Mouse (Mus musculus): ENCODE results near the gene Trp73. TPM values are rescaled to one million over a fixed set of nuclear protein-coding genes. Genes with fewer than 3 reads are reported as not detected.

Trp73 gene
- polyA plus RNA-seq, 1 experiment from 2014 or later, result 0.04 TPM

DNA sequence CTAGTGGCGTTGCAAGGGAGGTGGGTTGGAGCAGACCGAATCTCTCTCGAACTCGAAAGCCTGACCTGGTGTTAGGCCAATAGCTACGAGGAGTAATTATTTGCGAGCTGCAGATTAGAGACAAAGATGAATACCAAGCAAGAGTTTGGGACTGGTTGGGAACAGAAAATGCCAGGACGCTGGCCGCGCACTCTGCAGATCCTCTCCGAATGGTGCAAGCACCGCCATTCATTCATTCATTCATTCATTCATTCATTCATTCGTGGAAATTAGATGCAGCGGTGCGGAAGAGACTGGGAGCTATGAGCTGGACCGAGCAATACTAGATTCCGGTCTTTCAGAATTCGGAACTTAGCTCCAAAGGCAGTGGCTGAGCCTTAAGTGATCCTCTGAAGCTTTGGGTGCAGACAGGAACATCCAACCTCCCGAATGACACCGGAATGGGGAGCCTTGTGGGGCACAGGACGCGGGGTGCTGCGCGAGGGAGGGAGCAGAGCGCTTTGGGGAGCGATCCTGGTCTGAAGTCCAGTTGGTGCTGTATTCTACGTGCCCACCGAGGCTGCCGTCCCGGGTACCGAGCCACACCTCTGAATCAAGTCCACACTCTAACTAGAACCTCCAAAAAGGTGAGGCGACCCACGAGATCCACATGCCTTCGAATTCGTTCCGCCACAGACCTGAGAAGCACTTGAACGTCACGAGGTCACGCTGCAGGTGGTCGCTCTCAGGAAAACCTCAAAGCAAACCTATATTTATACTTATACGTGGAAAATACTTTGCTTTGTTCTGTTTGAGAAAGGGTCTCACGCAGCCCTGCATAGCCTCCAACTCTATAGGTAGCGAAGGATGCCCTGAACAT, 1.2 kb upstream of the Trp73 start:
- Histone ChIP-seq H3K4me2 (peak overlapping the region; percentile 94), H3K4me1 (peaks cover 44% of the 10 kb centered on the region), H3K9ac (no peak overlapping the region), H3K27me3 (replicated peaks) (peaks cover 58% of the 10 kb centered on the region), H3K4me3 (peak overlapping the region; percentile 79), H3K9me3 (replicated peaks) (no peaks in the 10 kb centered on the region), H3K36me3 (peaks cover 10% of the 10 kb centered on the region), H3K27ac (no peak overlapping the region)
- WGBS (ENCODE audit: insufficient replicate concordance), result 3% methylated on average over 42 of the region's 42 CpGs
- no peak for ATAC-seq

DNA sequence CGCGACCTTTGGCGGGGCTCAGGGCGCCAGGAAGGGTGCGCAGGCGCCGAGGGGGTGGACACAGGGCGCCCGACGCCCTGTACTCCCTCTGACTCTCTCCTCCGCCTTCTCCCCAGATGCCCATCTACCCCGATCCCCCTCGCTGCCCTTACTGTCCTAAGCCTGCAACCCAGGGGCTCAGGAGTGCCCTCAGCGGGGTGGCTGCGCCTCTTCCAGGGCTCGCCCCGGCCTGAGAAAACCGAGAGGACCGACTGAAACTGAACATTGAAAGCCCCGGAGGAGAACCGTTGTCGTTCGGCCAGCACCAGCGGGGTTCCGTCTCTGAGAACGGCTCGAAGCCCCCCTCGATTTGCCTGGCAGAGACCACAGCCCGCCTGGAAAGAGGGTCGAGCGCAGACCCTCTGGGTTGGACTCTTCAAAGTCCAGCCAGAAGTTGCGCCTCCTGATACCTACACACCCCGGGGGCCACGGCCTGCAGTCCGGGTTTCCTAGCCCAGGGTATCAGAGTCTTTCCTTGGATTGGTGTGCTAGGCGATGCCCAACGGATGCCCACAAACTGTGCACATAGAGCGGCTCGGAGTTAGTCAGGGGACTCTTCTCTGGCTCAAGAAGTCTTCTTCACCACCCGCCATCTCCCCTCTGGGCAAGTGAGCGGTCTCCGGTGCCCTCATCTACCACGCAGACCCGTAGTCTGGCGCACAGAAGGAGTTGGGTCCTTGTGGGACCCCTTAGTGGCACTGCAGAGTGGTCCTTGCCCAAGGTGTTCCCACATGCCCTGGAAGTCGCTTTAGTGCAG, 403 bp upstream of the Trp73 start:
- peaks cover 67% of the 10 kb centered on the region for H3K27me3 ChIP-seq (replicated peaks)
- no peak overlapping the region for H3K27ac ChIP-seq
- peaks cover 4% of the 10 kb centered on the region; the same call in 1 of the 2 replicates for H3K36me3 ChIP-seq
- WGBS (ENCODE audit: insufficient replicate concordance), result 2% methylated on average over 45 of the region's 46 CpGs
- H3K9me3 ChIP-seq (replicated peaks), result no peaks in the 10 kb centered on the region
- peak overlapping the region; percentile 42 for H3K4me3 ChIP-seq
- 0 out of 2 replicates have a peak overlapping the region, but pooled peaks have one; percentile 31 for H3K9ac ChIP-seq
- H3K4me1 ChIP-seq, result peaks cover 44% of the 10 kb centered on the region
- no peak for ATAC-seq
- H3K4me2 ChIP-seq, result peak overlapping the region; percentile 67

DNA sequence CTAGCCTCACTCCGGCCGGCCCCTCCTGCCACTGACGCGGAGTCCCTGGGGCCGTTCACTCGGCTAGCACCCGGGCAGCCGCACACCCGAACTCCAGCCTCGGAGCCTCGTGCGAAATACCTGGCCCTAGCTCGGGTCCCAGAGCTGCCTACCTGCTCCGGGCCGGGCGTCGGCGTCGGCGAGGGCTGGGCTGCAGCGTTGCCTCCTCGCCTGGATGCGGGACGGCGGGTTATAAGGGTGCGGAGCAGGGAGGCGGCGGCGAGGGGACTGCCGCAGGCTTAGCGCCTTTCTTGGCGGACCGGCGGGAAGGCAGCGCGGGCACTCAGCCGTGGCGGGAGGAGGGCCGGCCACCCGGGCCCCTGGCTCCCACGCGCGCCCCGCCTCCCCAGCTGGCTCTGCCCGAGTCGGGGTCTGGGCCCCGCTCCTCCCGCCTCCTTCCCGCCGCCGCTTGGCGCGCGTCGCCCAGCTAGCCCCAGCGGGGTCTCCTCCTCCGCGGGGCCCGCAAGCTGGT, 282 bp downstream of the Trp73 start:
- no peaks in the 10 kb centered on the region for H3K9me3 ChIP-seq (replicated peaks)
- WGBS (ENCODE audit: insufficient replicate concordance), result 1% methylated on average over 48 of the region's 59 CpGs
- peak overlapping the region; percentile 31; the same call in 1 of the 2 replicates for H3K9ac ChIP-seq
- peak overlapping the region; percentile 67 for H3K4me2 ChIP-seq
- ATAC-seq, result no peak
- H3K4me1 ChIP-seq, result peaks cover 44% of the 10 kb centered on the region
- no peaks in the 10 kb centered on the region for H3K36me3 ChIP-seq
- H3K4me3 ChIP-seq, result peak overlapping the region; percentile 42
- H3K27me3 ChIP-seq (replicated peaks), result peaks cover 74% of the 10 kb centered on the region
- no peak overlapping the region for H3K27ac ChIP-seq

DNA sequence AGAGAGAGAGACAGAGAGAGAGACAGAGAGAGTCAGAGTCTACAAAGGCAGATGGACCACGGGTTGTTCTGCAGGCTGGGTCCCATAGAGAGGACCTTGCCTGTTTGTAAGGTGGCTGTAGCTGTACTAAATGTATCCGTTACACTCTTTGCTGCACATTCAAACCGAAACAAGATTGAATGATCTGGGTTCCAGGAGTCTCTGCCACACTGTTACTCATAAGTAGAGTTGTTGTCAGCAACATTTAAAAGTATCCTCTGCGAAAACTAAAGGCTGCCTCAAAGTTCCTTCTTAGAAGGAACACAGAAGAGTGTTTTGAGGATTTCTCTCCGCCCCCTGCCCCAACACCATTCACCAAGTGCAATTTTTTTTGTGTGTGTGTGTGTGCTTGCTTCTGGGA, 2.9 kb downstream of the Trp73 start:
- 47% methylated on average over 5 of the region's 5 CpGs for WGBS (ENCODE audit: insufficient replicate concordance)
- Histone ChIP-seq H3K27me3 (replicated peaks) (peaks cover 97% of the 10 kb centered on the region), H3K9me3 (replicated peaks) (no peaks in the 10 kb centered on the region), H3K27ac (no peak overlapping the region), H3K4me3 (no peak overlapping the region), H3K36me3 (no peaks in the 10 kb centered on the region), H3K4me1 (peaks cover 23% of the 10 kb centered on the region), H3K9ac (no peak overlapping the region), H3K4me2 (no peak overlapping the region)
- ATAC-seq, result no peak

DNA sequence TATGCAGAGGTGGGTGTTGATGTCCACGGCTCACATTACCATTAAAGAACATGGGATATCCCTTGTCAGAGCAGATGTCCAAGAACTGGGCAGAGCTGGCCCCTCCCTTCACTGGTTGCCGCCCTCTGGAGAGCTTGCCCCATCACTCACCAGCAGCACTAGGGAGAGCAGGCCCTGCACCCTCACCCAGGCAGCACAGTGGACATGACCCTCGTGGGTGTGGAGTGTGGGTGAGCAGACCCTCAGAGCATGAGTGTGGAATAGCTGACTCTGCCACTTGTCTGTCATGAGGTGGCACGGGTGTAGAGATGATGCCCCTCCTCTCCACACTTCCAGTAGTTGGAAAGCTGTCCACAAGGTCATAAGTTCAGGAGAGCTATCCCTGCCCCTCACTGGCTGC, 5.2 kb downstream of the Trp73 start:
- peaks cover 5% of the 10 kb centered on the region for H3K4me1 ChIP-seq

DNA sequence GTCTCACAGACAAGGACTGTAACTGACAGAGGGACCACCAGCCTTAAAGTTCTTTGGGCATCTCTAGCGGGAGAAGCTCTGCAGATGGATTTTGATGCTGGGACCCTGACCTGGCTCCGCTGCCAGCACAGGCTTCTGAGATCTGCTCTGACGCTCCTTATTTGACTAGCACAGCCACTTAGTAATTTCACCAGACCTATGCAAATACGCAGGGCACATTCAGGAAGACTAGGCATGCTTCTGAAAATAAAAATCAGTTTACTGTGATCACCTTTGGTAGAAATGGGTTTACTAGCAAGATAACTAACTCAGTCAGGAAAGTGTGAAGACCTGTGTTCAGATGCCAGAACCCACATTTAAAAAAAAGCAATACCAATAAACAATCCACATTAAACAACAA, 8.1 kb downstream of the Trp73 start:
- H3K4me3 ChIP-seq, result no peak overlapping the region
- no peaks in the 10 kb centered on the region for H3K9me3 ChIP-seq (replicated peaks)
- H3K4me1 ChIP-seq, result 0 out of 2 replicates have a peak, but pooled peaks cover 2% of the 10 kb centered on the region
- H3K36me3 ChIP-seq, result no peaks in the 10 kb centered on the region
- WGBS (ENCODE audit: insufficient replicate concordance), result 64% methylated on average over 4 of the region's 4 CpGs
- no peak overlapping the region for H3K9ac ChIP-seq
- no peak for ATAC-seq
- no peak overlapping the region for H3K27ac ChIP-seq
- no peak overlapping the region for H3K4me2 ChIP-seq
- H3K27me3 ChIP-seq (replicated peaks), result peaks cover 92% of the 10 kb centered on the region

More for the DNA sequence above, 5.2 kb downstream of the Trp73 start:
- Histone ChIP-seq H3K27me3 (replicated peaks) (peaks cover 95% of the 10 kb centered on the region), H3K9ac (no peak overlapping the region), H3K9me3 (replicated peaks) (no peaks in the 10 kb centered on the region), H3K4me3 (no peak overlapping the region), H3K4me2 (no peak overlapping the region), H3K27ac (no peak overlapping the region), H3K36me3 (no peaks in the 10 kb centered on the region)
- no peak for ATAC-seq
- WGBS (ENCODE audit: insufficient replicate concordance), result 40% methylated on average over 4 of the region's 4 CpGs

DNA sequence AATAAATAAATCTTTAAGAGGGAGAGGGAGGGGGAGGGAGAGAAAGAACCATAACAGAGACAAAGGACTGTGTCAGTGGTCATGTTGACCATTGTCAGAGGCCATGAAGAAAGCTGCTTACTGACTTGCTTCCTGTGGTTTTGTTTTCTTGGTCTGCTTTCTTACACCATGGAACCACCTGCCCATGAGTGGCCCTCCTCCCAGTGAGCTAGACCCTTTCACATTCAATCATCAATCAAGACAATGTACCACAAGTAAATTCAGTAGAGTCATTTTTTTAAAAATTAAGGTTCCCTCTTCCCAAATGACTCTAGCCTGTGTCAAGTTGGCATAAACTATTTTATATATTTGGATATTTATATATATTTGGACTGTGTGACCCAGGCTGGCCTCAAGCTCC, 10.1 kb downstream of the Trp73 start:
- Histone ChIP-seq H3K4me3 (no peak overlapping the region), H3K4me1 (0 out of 2 replicates have a peak, but pooled peaks cover 2% of the 10 kb centered on the region), H3K9me3 (replicated peaks) (no peaks in the 10 kb centered on the region), H3K27ac (no peak overlapping the region), H3K27me3 (replicated peaks) (peaks cover 86% of the 10 kb centered on the region), H3K9ac (no peak overlapping the region), H3K4me2 (no peak overlapping the region), H3K36me3 (no peaks in the 10 kb centered on the region)
- ATAC-seq, result no peak

DNA sequence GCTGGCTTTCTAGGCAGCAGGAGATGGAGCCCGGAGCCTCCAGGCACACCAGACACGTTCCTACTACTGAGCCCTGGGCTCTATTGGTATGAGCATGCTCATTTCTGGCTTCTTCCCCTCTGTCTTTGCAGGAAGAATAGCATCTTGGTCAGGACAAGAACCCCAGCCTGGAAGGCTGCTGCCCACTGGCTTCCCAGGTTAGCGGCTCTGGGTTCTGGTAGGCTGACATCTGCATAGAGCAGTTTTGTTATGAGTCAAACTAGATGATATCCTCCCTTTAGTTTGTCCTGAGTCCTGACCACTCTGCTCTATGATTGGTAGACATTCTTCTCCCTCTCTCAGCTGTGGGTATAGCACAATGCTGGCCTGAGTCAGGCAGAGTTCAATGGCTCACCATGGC, 12.7 kb downstream of the Trp73 start:
- H3K36me3 ChIP-seq, result no peaks in the 10 kb centered on the region
- no peak for ATAC-seq
- peaks cover 69% of the 10 kb centered on the region for H3K27me3 ChIP-seq (replicated peaks)
- no peak overlapping the region for H3K27ac ChIP-seq
- no peak overlapping the region for H3K4me2 ChIP-seq
- no peaks in the 10 kb centered on the region for H3K9me3 ChIP-seq (replicated peaks)
- WGBS (ENCODE audit: insufficient replicate concordance), result 64% methylated on average over 3 of the region's 3 CpGs
- peaks cover 12% of the 10 kb centered on the region for H3K4me1 ChIP-seq
- no peak overlapping the region for H3K9ac ChIP-seq
- H3K4me3 ChIP-seq, result no peak overlapping the region

DNA sequence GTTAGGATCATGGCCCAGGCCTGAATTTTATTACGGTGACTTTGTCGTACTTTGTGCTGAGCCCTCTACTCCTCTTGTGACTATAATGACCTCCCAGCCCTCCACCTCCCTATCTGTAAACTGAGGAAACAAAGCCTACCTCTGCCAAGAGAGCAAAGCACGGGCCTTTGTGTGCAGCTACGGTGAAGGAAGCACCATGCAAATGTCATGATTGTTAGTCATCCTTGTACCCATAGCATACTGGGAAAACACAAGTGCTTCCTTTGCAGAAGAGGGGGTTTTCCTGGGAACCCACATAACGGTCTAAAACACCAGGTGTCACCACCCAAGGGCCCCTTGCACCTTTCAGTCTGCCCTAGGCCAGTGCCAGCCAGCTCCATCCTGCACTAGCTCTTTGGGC, 14.8 kb downstream of the Trp73 start:
- Histone ChIP-seq H3K4me3 (no peak overlapping the region), H3K4me2 (no peak overlapping the region), H3K36me3 (no peaks in the 10 kb centered on the region), H3K4me1 (peaks cover 33% of the 10 kb centered on the region), H3K9ac (no peak overlapping the region), H3K27me3 (replicated peaks) (peaks cover 49% of the 10 kb centered on the region), H3K9me3 (replicated peaks) (no peaks in the 10 kb centered on the region), H3K27ac (no peak overlapping the region)
- ATAC-seq, result no peak
- 61% methylated on average over 5 of the region's 5 CpGs for WGBS (ENCODE audit: insufficient replicate concordance)

DNA sequence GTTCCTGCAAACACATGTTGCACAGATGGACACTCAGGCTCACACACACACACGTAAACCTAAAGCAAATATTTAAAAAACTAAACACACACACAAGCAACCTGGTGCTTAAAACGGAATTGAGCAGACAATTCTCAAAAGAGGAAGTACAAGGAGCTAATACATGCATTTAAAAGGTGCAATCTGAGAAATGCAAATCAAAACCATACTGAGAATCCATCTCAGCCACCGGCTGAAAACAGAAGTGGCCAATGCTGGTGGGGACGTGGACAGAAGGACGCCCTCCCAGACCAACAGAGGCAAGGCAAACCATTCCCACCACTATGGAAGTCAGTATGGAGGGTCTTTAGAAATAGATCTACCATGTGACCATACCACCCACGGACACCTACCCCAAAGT, 16.5 kb downstream of the Trp73 start:
- Histone ChIP-seq H3K4me1 (peaks cover 48% of the 10 kb centered on the region), H3K9ac (no peak overlapping the region), H3K4me2 (no peak overlapping the region), H3K4me3 (no peak overlapping the region), H3K27ac (no peak overlapping the region), H3K36me3 (no peaks in the 10 kb centered on the region), H3K27me3 (replicated peaks) (peaks cover 36% of the 10 kb centered on the region; the same call in 1 of the 2 replicates), H3K9me3 (replicated peaks) (no peaks in the 10 kb centered on the region)
- ATAC-seq, result no peak
- WGBS (ENCODE audit: insufficient replicate concordance), result 60% methylated on average over 6 of the region's 6 CpGs

DNA sequence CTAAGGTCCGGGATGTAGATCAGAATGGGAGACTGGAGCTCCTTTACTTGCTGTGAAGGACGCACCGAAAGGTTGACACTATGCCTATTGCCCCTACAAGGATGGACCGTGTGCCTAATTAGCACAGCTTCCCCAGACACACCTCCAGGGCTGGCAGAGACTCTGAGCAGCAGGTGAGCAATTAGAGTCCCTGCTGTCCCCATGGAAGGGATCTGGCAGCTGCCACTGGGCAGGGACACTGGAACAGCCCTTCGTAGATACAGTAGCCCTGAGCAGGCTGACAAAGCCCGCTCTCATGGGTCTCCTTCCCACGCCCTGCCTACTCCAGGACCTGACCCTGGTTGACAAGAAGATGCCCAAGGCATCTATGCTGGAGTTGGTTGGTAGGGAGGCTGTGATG, 17.6 kb downstream of the Trp73 start:
- WGBS (ENCODE audit: insufficient replicate concordance), result 58% methylated on average over 7 of the region's 7 CpGs
- peaks cover 57% of the 10 kb centered on the region for H3K4me1 ChIP-seq

DNA sequence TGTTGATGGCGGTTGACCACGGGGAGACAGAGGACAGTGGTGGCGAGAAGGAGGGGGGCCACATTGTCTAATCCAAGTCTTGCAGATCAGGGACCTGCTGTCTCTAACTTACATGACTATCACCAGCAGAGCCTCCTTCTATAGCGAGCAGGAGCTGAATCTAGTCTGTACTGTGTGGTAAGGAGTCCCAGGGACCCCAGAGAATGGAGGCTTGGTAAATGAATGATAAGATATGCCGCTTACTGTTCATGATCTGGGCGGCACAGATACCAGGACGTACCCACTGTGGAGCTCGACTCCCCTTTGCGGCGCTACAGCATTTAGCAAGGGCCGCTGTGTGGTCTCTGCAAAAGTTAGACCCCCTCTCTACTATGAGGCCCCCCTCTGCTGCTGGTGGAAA, 18.2 kb downstream of the Trp73 start:
- Histone ChIP-seq H3K4me2 (peak overlapping the region; percentile 65), H3K9me3 (replicated peaks) (no peaks in the 10 kb centered on the region), H3K36me3 (no peaks in the 10 kb centered on the region), H3K27ac (peak overlapping the region; percentile 91), H3K27me3 (replicated peaks) (peaks cover 20% of the 10 kb centered on the region; the same call in 1 of the 2 replicates), H3K9ac (peak overlapping the region; percentile 55), H3K4me1 (peaks cover 63% of the 10 kb centered on the region), H3K4me3 (peak overlapping the region; percentile 24)
- ATAC-seq, result peak; percentile 96
- 31% methylated on average over 11 of the region's 11 CpGs for WGBS (ENCODE audit: insufficient replicate concordance)

More for the DNA sequence above, 17.6 kb downstream of the Trp73 start:
- H3K4me3 ChIP-seq, result no peak overlapping the region
- H3K27me3 ChIP-seq (replicated peaks), result peaks cover 25% of the 10 kb centered on the region; the same call in 1 of the 2 replicates
- ATAC-seq, result peak; percentile 25
- peak overlapping the region; percentile 65 for H3K4me2 ChIP-seq
- no peaks in the 10 kb centered on the region for H3K36me3 ChIP-seq
- no peaks in the 10 kb centered on the region for H3K9me3 ChIP-seq (replicated peaks)
- peak overlapping the region; percentile 91 for H3K27ac ChIP-seq
- peak overlapping the region; percentile 55; the same call in 1 of the 2 replicates for H3K9ac ChIP-seq
